8 mouse cellular contexts compared by ENCODE assay signal in the genomic region with DNA sequence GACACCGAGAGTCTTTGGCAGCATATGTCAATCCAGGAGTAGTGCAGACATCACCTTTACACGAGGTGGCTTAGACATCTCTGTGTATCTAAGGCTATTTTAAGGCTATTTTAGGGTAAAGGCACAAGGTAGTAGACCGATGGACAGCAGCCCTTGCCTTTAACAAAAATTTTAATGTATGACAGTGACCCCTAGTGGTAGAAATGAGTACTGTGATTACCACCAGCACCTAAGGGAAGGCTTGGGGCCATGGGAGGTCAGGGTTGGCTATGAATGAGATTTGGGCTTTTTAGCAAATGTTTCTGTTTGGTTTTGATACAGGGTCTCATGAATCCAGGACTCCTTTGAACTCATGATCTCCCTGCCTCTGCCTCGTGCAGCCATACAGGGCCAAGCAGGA. TPM values are rescaled to one million over a fixed set of nuclear protein-coding genes. Genes with fewer than 3 reads are reported as not detected.
A peak's percentile ranks its signal among the peaks of the same experiment; 100 is the strongest.
DNase-seq lines count a peak whose midpoint lies in the region; ATAC-seq and TF ChIP-seq lines count a peak whose summit lies in the region.

No protein-coding gene starts in this region.

- TF ChIP-seq CTCF in heart, adult 2 months (IDR thresholded peaks at IDR 0.05): peak; percentile 94
- TF ChIP-seq CTCF in CH12.LX (conservative IDR thresholded peaks at IDR 0.05 in 1 of 2, IDR thresholded peaks at IDR 0.05 in 1 of 2; ENCODE audit: low read depth in 2 of 2, low read length in 2 of 2): peak; percentile 80 to 90

- peak; percentile 62; the same call in 1 of the 2 replicates for TF ChIP-seq EP300 in heart, adult 2 months (IDR thresholded peaks at IDR 0.05; ENCODE audit: insufficient read depth, low read depth, low read length)
- TF ChIP-seq EP300 in CH12.LX (IDR thresholded peaks at IDR 0.05; ENCODE audit: low read length): no peak

- no peak overlapping the region for H3K9ac ChIP-seq in heart, adult 2 months (ENCODE audit: low read depth, low read length)
- no peak overlapping the region for H3K9ac ChIP-seq in heart, embryonic 11.5 days (ENCODE audit: low read depth, low read length)
- H3K9ac ChIP-seq in CH12.LX (ENCODE audit: insufficient read depth, low read depth): no peak overlapping the region

- dilution Hi-C loops in CH12.LX (cut with MboI; ENCODE audit: extremely low pct_ligation_motif_present, extremely low pct_unique_long_range_greater_than_20kb, low sequenced_read_pairs): no loop called here

- TF ChIP-seq POLR2A in heart, adult 2 months (IDR thresholded peaks at IDR 0.05; ENCODE audit: insufficient read depth, low read depth, low read length): no peak
- TF ChIP-seq POLR2A in CH12.LX (IDR thresholded peaks at IDR 0.05; ENCODE audit: low read depth, low read length): no peak

- H3K4me3 ChIP-seq in heart, adult 2 months: no peak overlapping the region
- no peak overlapping the region for H3K4me3 ChIP-seq in heart, embryonic 11.5 days (ENCODE audit: low read depth, low read length)
- H3K4me3 ChIP-seq in CH12.LX (replicated peaks in 1 of 3; ENCODE audit: low read depth in 2 of 3, low read length in 2 of 3, poor library complexity in 1 of 3): no peak overlapping the region
- no peak overlapping the region for H3K4me3 ChIP-seq in midbrain, embryonic 10.5 days

- H3K4me1 ChIP-seq in heart, adult 2 months (ENCODE audit: control insufficient read depth, insufficient read depth, low read length): no peaks in the 10 kb centered on the region
- no peaks in the 10 kb centered on the region for H3K4me1 ChIP-seq in heart, embryonic 11.5 days (ENCODE audit: control insufficient read depth, insufficient read depth, low read length)
- peaks cover 3 to 30% of the 10 kb centered on the region in 2 experiments for H3K4me1 ChIP-seq in CH12.LX (ENCODE audit: control insufficient read depth in 1 of 2, insufficient read depth in 2 of 2)
- peaks cover 11% of the 10 kb centered on the region for H3K4me1 ChIP-seq in midbrain, embryonic 10.5 days

- intact Hi-C loops in heart, adult 2 months (cut with DNase I): loop anchor here (1.0 kb wide), 3 partner anchors 52 to 104 kb away; a partner anchor contains a TSS

- peak; percentile 83 for TF ChIP-seq RAD21 in CH12.LX (IDR thresholded peaks at IDR 0.05; ENCODE audit: low read depth, low read length)

- in situ Hi-C loops in CH12.LX (cut with MboI; ENCODE audit: low pct_ligation_motif_present, low pct_unique_long_range_greater_than_20kb, low sequenced_read_pairs): no loop called here

- DNase-seq in heart, adult 2 months: peak in 1 of 2 experiments; percentile 29
- DNase-seq in CH12.LX (ENCODE audit: extremely low read depth): peak; percentile 65
- peak; percentile 89 for DNase-seq in cerebellum, adult 9-10 months
- peak; percentile 64 to 68 for DNase-seq in heart, adult 9 months (ENCODE audit: low spot score in 2 of 2)
- DNase-seq in kidney, postnatal 10 days: peak; percentile 47
- DNase-seq in midbrain, embryonic 10.5 days (ENCODE audit: low spot score): peak; percentile 30
- DNase-seq in testis, postnatal 14 days (ENCODE audit: low spot score): peak; percentile 50

- no peaks in the 10 kb centered on the region for H3K27me3 ChIP-seq in heart, adult 2 months (ENCODE audit: control insufficient read depth, insufficient read depth, low read length)
- H3K27me3 ChIP-seq in heart, embryonic 11.5 days (ENCODE audit: control insufficient read depth, insufficient read depth, low read length): 0 out of 2 replicates have a peak, but pooled peaks cover 4% of the 10 kb centered on the region
- H3K27me3 ChIP-seq in CH12.LX (replicated peaks): peaks cover 36% of the 10 kb centered on the region
- peaks cover 13% of the 10 kb centered on the region for H3K27me3 ChIP-seq in midbrain, embryonic 10.5 days (ENCODE audit: low read depth, poor library complexity, severe bottlenecking)

- no peaks in the 10 kb centered on the region for H3K36me3 ChIP-seq in heart, adult 2 months (ENCODE audit: control insufficient read depth, insufficient read depth, low read length)
- H3K36me3 ChIP-seq in heart, embryonic 11.5 days (ENCODE audit: control insufficient read depth, insufficient read depth, low read length): no peaks in the 10 kb centered on the region
- H3K36me3 ChIP-seq in CH12.LX (replicated peaks in 1 of 2; ENCODE audit: control insufficient read depth in 1 of 2, insufficient read depth in 1 of 2, low read length in 1 of 2): no peaks in the 10 kb centered on the region
- H3K36me3 ChIP-seq in midbrain, embryonic 10.5 days: peaks cover 16% of the 10 kb centered on the region; the same call in 1 of the 2 replicates

- no peak for ATAC-seq in heart, embryonic 11.5 days (replicated peaks; ENCODE audit: insufficient number of reproducible peaks, low FRiP score, low TSS enrichment)

- no peak overlapping the region for H3K4me2 ChIP-seq in heart, embryonic 11.5 days
- H3K4me2 ChIP-seq in CH12.LX (ENCODE audit: insufficient read depth, low read depth, poor library complexity, severe bottlenecking): no peak overlapping the region

- no peak overlapping the region for H3K27ac ChIP-seq in heart, adult 2 months
- H3K27ac ChIP-seq in heart, embryonic 11.5 days (ENCODE audit: low read depth, low read length): no peak overlapping the region
- no peak overlapping the region for H3K27ac ChIP-seq in CH12.LX (ENCODE audit: insufficient read depth, low read depth)
- H3K27ac ChIP-seq in midbrain, embryonic 10.5 days (replicated peaks): no peak overlapping the region

- WGBS in heart, adult 2 months: 20% methylated on average over 4 of the region's 4 CpGs
- WGBS in heart, embryonic 11.5 days (ENCODE audit: insufficient replicate concordance): 23% methylated on average over 4 of the region's 4 CpGs
- WGBS in midbrain, embryonic 10.5 days: 29% methylated on average over 4 of the region's 4 CpGs

- no peaks in the 10 kb centered on the region for H3K79me2 ChIP-seq in heart, adult 2 months (replicated peaks; ENCODE audit: control insufficient read depth, insufficient read depth, low read length)
- H3K79me2 ChIP-seq in CH12.LX (replicated peaks; ENCODE audit: control insufficient read depth, extremely low read depth, insufficient read depth, poor library complexity, severe bottlenecking): no peaks in the 10 kb centered on the region

- H3K9me3 ChIP-seq in heart, embryonic 11.5 days (replicated peaks; ENCODE audit: control insufficient read depth, low read length): no peaks in the 10 kb centered on the region
- H3K9me3 ChIP-seq in CH12.LX (replicated peaks; ENCODE audit: low read length): peaks cover 1% of the 10 kb centered on the region
- no peaks in the 10 kb centered on the region for H3K9me3 ChIP-seq in midbrain, embryonic 10.5 days (replicated peaks)

TF ChIP-seq in CH12.LX, 34 proteins besides CTCF, POLR2A, EP300 and RAD21 (continues in another document):
- TF ChIP-seq JUN (IDR thresholded peaks at IDR 0.05; ENCODE audit: insufficient read depth, low read depth, low read length) (no peak), MEF2A (IDR thresholded peaks at IDR 0.05; ENCODE audit: borderline replicate concordance, low read depth, low read length) (peak; percentile 46; the same call in 1 of the 2 replicates), TCF12 (IDR thresholded peaks at IDR 0.05; ENCODE audit: low read depth, low read length) (peak; percentile 23; the same call in 1 of the 2 replicates), PAX5 (IDR thresholded peaks at IDR 0.05; ENCODE audit: low read length) (no peak), ZC3H11A (IDR thresholded peaks at IDR 0.05; ENCODE audit: low read depth, low read length) (0 out of 2 replicates have a peak, but pooled peaks have one; percentile 8), MYC (IDR thresholded peaks at IDR 0.05; ENCODE audit: low read depth, low read length) (no peak)

RNA-seq across cellular contexts. Expression of a gene that starts 17.5 kb away (rescaled TPM):
- 10 to 100 TPM; 25.7 to 28.8 TPM for total RNA-seq in heart, adult 2 months (2021)
- 29.0 and 42.3 TPM in 2 replicates for polyA plus RNA-seq in heart, adult 2 months (2012; rRNA removed)
- polyA plus RNA-seq in heart, embryonic 11.5 days (2014; fragmentation: Nextera tagmentation; extraction: Ambion mirVana): 20.8 and 21.5 TPM in 2 replicates
- total RNA-seq in CH12.LX (2012; rRNA removed): 22.7 TPM in 2 replicates
- total RNA-seq in CH12.LX (2014; rRNA removed): 12.5 and 13.3 TPM in 2 replicates
- polyA plus RNA-seq in CH12.LX (2012; ENCODE audit: insufficient read length, low read depth): 23.3 and 24.7 TPM in 2 replicates
- polyA plus RNA-seq in midbrain, embryonic 10.5 days (2016; fragmentation: Nextera tagmentation; extraction: Ambion mirVana): 16.5 and 18.1 TPM in 2 replicates

RNA-seq across cellular contexts. Expression of a gene that starts 33.4 kb away (rescaled TPM):
- 10 to 100 TPM; 23.7 to 24.2 TPM for total RNA-seq in heart, adult 2 months (2021)
- 92.6 and 102 TPM in 2 replicates for polyA plus RNA-seq in heart, adult 2 months (2012; rRNA removed)
- polyA plus RNA-seq in heart, embryonic 11.5 days (2014; fragmentation: Nextera tagmentation; extraction: Ambion mirVana): 82.3 and 83.0 TPM in 2 replicates
- 26.9 and 27.6 TPM in 2 replicates for total RNA-seq in CH12.LX (2012; rRNA removed)
- 18.9 and 19.2 TPM in 2 replicates for total RNA-seq in CH12.LX (2014; rRNA removed)
- 51.2 and 54.4 TPM in 2 replicates for polyA plus RNA-seq in CH12.LX (2012; ENCODE audit: insufficient read length, low read depth)
- 119 and 142 TPM in 2 replicates for polyA plus RNA-seq in midbrain, embryonic 10.5 days (2016; fragmentation: Nextera tagmentation; extraction: Ambion mirVana)

RNA-seq across cellular contexts. Expression of a gene that starts 34.3 kb away (rescaled TPM):
- under 1 TPM; 0.34 to 0.45 TPM for total RNA-seq in heart, adult 2 months (2021)
- polyA plus RNA-seq in heart, adult 2 months (2012; rRNA removed): 1.3 and 2.2 TPM in 2 replicates
- polyA plus RNA-seq in heart, embryonic 11.5 days (2014; fragmentation: Nextera tagmentation; extraction: Ambion mirVana): 1.6 TPM in 2 replicates
- 1.3 and 2.1 TPM in 2 replicates for total RNA-seq in CH12.LX (2012; rRNA removed)
- not detected in 2 replicates for total RNA-seq in CH12.LX (2014; rRNA removed)
- 0.14 and 0.46 TPM in 2 replicates for polyA plus RNA-seq in CH12.LX (2012; ENCODE audit: insufficient read length, low read depth)
- 14.9 and 29.4 TPM in 2 replicates for polyA plus RNA-seq in midbrain, embryonic 10.5 days (2016; fragmentation: Nextera tagmentation; extraction: Ambion mirVana)

RNA-seq across cellular contexts. Expression of a gene that starts 37.3 kb away (rescaled TPM):
- 100 to 1,000 TPM; 123 to 135 TPM for total RNA-seq in heart, adult 2 months (2021)
- polyA plus RNA-seq in heart, adult 2 months (2012; rRNA removed): 139 and 167 TPM in 2 replicates
- polyA plus RNA-seq in heart, embryonic 11.5 days (2014; fragmentation: Nextera tagmentation; extraction: Ambion mirVana): 135 and 136 TPM in 2 replicates
- 88.5 and 91.9 TPM in 2 replicates for total RNA-seq in CH12.LX (2012; rRNA removed)
- 66.3 and 67.3 TPM in 2 replicates for total RNA-seq in CH12.LX (2014; rRNA removed)
- 79.1 and 94.1 TPM in 2 replicates for polyA plus RNA-seq in CH12.LX (2012; ENCODE audit: insufficient read length, low read depth)
- 212 and 239 TPM in 2 replicates for polyA plus RNA-seq in midbrain, embryonic 10.5 days (2016; fragmentation: Nextera tagmentation; extraction: Ambion mirVana)

RNA-seq across cellular contexts. Expression of a gene that starts 39.0 kb away (rescaled TPM):
- total RNA-seq in heart, adult 2 months (2021): 10 to 100 TPM in 1 of 2 experiments, 1 to 10 TPM in 1; 9.8 to 10.1 TPM
- 17.4 and 18.2 TPM in 2 replicates for polyA plus RNA-seq in heart, adult 2 months (2012; rRNA removed)
- 17.9 and 18.0 TPM in 2 replicates for polyA plus RNA-seq in heart, embryonic 11.5 days (2014; fragmentation: Nextera tagmentation; extraction: Ambion mirVana)
- total RNA-seq in CH12.LX (2012; rRNA removed): 8.6 and 8.7 TPM in 2 replicates
- 3.3 and 4.0 TPM in 2 replicates for total RNA-seq in CH12.LX (2014; rRNA removed)
- polyA plus RNA-seq in CH12.LX (2012; ENCODE audit: insufficient read length, low read depth): 8.3 and 11.1 TPM in 2 replicates
- 24.8 and 28.7 TPM in 2 replicates for polyA plus RNA-seq in midbrain, embryonic 10.5 days (2016; fragmentation: Nextera tagmentation; extraction: Ambion mirVana)
